Mouse (Mus musculus): ENCODE measurements around the gene Mcur1. TPM values are rescaled to one million over a fixed set of nuclear protein-coding genes. Genes with fewer than 3 reads are reported as not detected.

Mcur1 gene
- total RNA-seq, 2 experiments from 2014 or later, result 45.6 to 49.1 TPM

DNA sequence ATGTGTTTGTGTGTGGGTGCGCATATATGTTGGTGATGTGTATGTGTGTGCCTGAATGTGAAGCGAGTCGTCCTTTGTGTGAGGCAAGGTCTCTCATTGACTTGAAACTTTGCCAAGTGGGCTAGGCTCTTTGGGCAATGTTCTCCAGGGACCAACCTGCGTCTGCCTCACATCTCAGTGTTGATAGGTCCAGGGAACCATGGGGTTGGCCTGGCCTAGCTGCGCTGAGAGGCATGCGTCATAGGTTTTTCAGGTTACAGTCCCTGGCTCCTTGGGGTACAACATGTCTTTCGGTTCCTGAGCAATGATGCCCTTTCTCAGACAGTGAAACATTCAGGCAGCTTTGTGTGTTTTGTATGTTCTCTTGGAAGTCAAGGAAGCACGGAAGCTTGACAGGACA lies 6.2 kb upstream of the Mcur1 start:
- no peak for DNase-seq
- intact Hi-C loops (cut with DNase I), result no loop called here

DNA sequence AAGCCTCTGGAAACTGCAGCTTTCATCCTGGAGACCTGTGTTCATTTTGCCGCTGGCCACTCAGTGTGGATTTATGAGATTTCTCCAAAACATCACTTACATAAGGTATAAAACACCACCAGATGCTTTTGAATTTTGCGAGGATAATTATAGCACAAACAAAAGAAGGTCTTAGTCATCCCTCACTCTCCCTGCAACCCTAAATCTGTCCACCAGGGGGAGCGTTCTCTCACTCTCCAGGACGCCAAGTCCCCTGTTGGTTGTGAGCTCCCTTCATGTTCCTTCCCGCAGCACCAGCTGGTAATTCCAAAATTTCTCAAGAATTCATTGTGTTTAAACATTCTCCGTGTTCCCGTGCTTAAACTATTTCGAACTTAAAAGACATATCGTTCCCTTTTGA lies 5.4 kb upstream of the Mcur1 start:
- intact Hi-C loops (cut with DNase I), result no loop called here
- peak; percentile 80 to 89 for DNase-seq

DNA sequence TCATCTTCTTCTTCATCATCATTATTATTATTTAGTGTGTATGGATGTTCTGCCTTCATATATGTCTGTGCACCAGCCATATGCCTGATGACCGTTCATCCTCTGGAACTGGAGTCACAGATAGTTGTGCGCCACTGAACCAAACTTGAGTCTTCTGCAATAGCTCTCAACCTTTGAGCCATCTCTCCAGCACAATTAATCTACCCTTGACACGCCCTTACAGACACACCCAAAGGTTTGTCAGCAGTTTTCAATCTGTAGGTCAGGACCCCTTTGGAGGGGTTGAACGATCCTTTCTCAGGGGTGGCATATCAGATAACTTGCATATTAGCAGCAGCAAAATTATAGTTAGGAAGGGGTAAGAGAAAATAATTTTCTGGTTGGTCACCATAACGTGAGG lies 4.7 kb upstream of the Mcur1 start:
- no peak for DNase-seq
- intact Hi-C loops (cut with DNase I), result no loop called here

DNA sequence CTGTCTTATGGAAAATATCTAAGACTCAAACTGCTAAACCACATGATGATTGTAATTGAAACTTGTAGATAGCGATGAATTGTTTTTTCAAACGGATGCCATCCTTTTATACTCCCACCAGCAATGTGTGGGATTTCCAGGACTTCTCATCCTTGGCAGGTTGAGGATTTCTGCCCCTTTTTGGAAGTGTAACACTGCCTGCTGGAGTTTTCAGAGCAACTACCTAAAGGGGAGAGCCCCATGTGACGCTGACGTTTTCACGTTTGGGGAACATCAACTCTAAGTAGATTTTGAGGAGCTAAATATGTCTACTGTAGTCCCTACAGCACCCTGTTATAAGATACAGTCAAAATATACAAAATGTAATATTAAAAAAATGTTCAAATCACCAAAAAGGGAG lies 2.7 kb upstream of the Mcur1 start:
- intact Hi-C loops (cut with DNase I), result no loop called here
- no peak for DNase-seq

DNA sequence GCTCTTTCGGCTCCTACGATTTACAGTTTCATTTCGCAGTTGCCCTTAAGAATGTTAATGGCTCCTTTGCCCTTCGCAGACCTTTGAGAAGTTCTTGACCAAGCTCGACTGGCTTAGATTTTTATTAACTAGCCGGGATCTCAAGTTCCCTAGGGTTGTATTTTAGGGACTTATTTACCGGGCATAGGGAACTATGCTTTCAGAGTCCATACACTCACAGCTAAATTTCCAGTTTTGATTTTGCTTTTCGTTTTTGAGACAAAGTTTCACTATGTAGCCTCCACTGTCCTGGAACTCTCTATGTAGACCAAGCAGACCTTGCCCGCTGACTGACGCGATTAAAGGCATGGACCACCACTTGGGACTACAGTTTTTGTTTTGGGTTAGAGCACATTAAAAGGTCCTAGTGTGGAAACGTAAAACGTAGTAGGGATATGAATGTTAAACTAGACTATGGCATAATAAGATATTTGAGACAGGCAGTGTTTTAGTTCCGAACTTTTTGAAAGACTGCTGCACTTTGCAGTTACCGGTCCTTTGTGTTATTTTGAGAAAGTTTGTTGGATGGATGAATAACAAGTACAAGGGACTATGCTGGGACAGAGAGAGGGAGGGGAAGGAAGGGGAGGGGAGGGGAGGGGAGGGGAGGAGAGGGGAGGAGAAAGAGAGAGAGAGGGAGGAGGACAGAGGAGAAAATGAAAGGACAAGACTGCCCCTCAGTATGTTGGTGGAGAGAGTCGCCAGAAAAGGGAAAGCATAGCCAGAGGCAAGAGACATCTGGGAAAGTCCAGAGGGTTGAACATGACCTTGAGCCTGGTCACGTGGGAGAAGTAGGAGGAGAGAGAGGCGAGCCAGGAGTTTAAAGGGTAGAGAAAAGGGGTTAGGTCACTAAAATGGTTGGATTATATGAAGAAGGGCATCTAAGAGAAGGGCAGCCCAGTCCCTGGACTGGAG lies 744 bp upstream of the Mcur1 start:
- peak; percentile 42 to 58 for DNase-seq
- intact Hi-C loops (cut with DNase I), result no loop called here

DNA sequence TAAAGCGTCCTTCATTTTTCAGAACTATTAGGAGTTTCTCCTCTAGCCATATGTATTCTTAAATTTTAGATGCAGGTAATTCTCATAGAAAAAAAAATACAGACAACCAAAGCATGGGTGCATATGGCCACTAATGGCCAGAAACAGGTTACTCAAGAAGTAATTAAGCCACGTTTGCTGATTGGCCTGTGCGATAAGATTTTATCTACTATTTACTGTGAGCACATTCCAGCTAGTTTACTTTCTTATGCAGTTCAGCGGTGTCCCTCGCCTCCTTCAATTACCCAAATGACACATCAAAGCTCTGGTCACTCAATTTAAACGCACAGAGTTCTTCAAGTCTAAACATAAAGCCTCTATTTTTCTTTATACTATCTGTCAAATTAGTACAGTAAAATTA lies 1.0 kb downstream of the Mcur1 start:
- intact Hi-C loops (cut with DNase I), result loop anchor here (2.0 to 5.0 kb wide), 2 partner anchors 78 to 377 kb away; partner anchors contain the start of gene Ranbp9

DNA sequence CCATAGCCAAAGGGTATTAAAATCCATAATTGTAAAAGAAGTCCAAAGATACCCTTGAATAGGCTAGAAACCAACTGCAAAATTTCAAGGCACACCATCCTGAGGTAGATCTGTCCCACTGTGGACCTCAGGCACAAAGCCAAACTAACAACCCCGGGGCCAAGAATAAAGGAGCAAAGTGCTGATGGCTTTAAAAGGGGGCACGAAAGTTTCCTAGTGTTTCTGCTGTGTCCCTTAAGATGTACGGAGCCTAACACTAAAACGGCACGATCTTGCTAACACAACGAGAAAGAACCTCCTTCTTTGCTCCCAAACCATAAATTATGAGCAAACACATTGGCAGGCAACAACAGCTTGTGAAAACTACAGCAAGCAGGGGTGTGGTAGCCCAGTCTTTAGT lies 1.6 kb downstream of the Mcur1 start:
- intact Hi-C loops (cut with DNase I), result loop anchor here (2.0 to 5.0 kb wide), 2 partner anchors 78 to 376 kb away; partner anchors contain the start of gene Ranbp9
- DNase-seq, result no peak

More for the DNA sequence above, 1.0 kb downstream of the Mcur1 start:
- no peak for DNase-seq

DNA sequence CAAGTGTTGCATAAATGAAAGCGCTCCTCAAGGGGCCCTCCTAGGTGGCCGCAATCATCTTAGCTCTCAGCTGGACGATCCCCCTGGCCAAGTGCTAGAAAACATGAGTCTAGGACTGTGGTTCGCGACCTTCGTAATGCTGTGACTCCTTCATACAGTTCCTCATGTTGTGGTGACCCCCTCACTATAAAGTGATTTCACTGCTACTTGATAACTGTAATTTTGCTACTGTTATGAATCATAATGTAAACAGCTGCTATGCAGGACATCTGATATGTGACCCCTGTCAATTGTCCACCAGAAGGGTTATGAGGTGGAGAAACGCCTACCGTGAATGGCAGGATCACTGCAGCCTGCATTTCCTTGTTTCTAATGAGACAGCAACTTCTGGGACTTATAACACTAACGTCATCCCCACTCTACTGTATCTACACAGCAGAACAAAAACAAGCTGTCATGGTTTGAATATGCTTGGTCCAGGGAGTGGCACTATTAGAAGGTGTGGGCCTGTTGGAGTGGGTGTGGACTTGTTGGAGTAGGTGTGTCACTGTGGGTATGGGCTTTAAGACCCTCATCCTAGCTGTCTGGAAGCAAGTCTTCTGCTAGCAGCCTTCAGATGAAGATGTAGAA lies 3.0 kb downstream of the Mcur1 start:
- no peak for DNase-seq
- intact Hi-C loops (cut with DNase I), result loop anchor here (5.0 kb wide), 1 partner anchor 375 kb away; no protein-coding TSS in a partner anchor

DNA sequence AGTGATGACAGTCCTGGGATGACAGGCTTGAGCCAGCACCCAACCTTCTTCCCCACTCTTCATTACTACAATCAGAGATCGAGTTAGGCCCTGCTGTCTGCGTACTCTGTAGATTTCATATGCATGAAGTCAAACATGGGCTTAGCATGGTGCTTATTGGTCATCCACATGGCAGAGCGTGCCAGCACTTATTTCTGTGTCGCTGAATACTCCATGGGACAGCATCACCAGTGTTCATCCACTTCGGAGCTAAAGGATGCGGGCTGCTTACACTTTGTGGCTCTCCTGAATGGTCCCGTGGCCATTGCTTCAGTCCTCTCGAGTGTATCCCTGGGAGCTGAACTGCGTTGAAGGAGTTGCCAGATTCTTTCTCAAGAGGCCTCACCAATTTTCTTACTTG lies 4.7 kb downstream of the Mcur1 start:
- intact Hi-C loops (cut with DNase I), result loop anchor here (5.0 kb wide), 1 partner anchor 373 kb away; no protein-coding TSS in a partner anchor

DNA sequence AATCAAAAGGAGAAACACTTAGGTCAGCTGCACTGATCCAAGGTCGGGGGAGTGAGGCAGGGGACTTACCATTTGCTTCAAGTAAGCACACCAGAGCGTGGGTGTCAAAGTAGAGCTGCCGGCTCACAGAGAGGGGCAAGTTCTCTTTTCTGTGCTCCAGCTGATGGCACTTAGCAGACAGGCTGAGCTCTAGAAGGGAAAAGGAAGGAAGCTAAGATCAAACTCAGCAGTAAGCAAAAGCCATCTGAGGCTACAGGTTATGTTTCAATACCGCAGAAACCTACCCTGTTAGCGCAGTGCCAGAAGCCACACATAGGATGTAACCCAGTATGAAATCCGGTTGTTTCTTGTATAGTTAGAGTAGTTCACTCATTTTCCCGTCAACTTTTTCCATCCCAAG lies 5.2 kb downstream of the Mcur1 start:
- DNase-seq, result no peak
- intact Hi-C loops (cut with DNase I), result loop anchor here (5.0 kb wide), 1 partner anchor 373 kb away; no protein-coding TSS in a partner anchor

More for the DNA sequence above, 4.7 kb downstream of the Mcur1 start:
- no peak for DNase-seq

DNA sequence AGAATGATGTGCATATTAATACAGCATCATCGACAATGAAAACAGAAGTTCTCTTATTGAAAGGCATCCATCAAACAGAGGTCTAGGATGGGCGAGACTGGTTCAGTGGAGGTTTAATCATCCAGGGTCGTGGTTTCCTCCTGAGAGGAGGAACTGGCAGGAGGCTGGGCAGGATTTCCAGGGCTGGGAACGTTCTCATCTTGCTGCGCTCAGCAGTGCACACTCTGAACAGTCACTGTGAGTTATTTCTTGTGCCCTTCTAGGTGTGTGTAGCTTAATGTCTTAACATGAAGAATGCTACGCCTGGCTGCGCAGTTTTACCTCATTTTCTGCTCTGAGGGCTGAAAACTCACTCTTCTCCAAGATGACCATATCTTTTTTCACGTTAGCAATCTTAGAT lies 9.3 kb downstream of the Mcur1 start:
- DNase-seq, result no peak
- intact Hi-C loops (cut with DNase I), result loop anchor here (2.0 kb wide), 1 partner anchor 148 kb away; no protein-coding TSS in a partner anchor

DNA sequence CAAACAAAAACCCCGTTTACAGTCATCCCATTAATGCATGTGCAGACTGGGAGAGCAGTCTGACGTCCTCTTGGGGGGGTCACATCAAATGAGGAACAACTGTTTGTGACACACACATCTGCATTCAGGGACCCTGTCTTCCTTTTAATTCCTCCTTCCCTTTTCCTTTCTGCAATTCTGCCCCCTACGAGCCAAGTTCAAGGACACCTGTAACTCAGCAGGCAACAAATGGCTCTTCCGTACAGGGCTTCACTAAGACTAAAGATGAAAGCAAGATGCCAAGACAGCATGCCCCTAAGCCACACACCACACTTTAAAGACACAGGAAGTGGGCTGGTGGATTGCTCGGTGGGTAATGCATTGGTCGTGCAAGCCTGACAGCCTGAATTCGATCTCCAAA lies 10.1 kb downstream of the Mcur1 start:
- no peak for DNase-seq
- intact Hi-C loops (cut with DNase I), result loop anchor here (2.0 kb wide), 1 partner anchor 147 kb away; no protein-coding TSS in a partner anchor

DNA sequence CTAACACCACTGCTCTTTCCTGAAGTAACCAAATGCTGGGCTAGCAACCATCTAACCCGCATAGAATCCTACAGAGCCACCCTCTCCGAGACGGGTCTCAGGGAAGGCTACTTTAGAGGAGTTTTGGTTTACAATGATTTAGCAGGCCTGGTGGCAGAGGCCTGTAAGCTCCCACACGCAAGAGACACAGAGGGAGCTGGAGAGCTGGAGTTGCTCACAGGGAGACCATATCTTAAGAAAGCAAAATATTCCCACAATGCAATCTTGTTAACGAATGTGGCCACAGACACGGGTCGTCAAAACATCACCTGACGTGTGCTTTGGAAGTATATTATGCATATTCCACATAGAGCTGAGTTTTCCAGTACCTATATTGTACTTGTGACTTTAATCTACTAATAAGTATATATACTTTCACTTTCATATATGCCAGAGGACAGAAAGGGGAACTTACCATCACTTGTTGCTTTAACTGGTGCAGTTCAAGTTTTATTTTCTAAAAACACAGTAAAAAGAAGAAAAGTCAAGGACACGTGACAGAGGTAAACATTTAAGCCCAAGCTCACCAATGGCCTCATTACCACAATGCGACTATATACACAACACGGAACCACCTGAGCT lies 10.8 kb downstream of the Mcur1 start:
- intact Hi-C loops (cut with DNase I), result no loop called here
- no peak for DNase-seq

DNA sequence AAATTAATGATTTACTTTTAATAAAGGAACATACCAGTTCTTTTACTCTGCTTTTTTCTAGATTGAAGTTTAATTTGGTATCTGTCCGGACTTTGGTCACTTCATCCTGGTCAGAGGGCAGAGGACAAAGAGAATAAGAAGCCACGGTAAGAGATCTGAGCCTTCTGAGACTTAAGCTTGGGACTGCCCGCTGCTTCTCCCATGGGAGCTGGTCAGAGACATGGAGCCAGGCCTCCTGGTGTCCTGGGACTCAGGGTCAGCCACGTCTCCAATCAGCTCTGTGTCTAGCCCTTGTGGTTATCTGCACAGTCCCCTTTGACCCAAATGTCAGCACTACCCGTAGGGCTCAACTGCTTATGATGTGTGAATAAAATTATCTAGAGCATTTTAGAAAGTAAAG lies 11.4 kb downstream of the Mcur1 start:
- no peak for DNase-seq
- intact Hi-C loops (cut with DNase I), result no loop called here

DNA sequence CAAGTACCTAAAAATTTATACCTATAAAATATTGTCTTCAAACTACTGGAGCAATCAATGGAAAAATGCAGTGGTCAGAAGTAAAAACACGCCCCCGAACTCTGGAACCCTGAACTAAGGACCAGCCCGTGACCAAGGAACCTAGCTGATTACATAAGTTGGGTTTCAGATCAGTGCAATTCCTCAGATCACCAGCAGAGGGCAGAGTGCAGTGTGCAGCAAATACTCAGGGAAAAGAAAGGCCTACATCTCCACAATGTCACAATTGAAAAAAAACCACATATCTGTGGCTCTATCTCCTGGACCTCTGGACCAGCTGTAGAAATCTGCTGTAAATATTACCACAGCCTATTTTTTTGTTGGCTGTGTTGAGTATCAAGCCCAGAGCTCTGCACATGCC lies 13.1 kb downstream of the Mcur1 start:
- intact Hi-C loops (cut with DNase I), result loop anchor here (2.0 kb wide), 1 partner anchor 66 kb away; the partner anchor contains the start of gene Ranbp9
- peak; percentile 84 to 85 for DNase-seq

DNA sequence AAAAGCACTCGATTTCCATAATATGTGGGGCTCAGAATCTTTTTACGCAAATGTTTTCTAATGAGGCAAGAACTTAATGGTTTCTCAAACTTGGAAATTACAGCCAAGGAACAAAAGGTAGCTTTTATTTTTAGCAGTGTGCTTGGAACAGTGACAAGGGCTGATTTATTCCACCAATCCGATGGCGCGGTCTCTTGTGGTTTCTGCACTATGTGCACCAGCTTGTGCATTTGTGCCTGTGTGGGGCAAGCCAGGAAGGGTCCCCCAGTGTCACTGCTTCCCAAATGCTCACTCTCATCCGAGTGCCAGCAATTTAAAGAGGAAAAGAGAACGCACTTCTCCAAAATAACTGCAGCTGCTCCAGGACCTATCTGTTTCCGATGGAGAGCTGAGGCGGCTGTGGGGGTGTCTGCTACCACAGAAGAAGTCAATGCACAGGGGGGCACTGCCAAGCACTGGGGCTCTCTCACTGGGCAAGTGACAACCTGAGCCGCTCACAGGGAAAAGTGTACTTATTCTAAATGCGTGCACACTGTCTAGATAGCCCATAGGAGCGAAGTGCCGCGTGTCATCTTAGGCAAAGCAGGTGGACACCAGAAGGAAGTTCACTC lies 19.7 kb downstream of the Mcur1 start:
- no peak for DNase-seq
- intact Hi-C loops (cut with DNase I), result no loop called here

DNA sequence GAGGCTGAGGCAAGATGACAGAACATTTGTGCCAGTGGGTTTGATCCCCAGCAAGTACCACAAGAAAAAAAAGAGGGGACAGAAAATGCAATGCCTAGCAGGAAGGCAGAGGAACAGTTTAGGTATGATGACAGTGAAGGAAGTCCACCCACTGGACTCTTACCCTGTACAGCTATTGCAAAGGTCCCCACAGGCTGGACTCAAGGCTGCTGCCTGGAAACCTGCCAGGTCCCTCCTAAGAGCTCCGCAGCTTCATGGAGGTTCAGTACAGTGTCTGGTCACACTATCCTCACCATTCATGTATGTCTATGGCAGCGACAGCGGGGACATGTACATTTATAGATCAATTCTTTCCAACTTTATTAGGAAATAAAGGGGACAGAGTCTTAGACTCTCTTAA lies 20.6 kb downstream of the Mcur1 start:
- intact Hi-C loops (cut with DNase I), result no loop called here
- DNase-seq, result no peak

DNA sequence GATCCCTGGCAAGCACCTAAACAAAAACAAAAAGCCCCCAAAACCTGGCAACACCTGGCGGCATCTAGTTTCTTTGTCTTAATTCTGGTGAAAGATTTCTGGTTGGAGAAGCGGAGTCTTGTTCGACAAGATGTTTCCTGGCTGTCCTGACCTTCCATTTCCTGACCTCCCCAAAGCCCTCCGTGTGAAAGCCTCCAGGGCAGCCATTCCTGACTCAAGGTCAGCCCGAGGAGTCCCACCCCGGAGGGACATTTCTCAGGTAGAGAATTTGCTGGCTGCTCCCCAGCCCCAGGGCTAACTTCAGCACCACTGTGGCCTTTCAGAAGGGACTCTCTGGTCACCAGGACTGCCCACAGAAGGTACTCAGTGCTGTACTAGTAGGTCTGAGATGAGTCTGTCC lies 22.1 kb downstream of the Mcur1 start:
- no peak for DNase-seq
- intact Hi-C loops (cut with DNase I), result no loop called here

DNA sequence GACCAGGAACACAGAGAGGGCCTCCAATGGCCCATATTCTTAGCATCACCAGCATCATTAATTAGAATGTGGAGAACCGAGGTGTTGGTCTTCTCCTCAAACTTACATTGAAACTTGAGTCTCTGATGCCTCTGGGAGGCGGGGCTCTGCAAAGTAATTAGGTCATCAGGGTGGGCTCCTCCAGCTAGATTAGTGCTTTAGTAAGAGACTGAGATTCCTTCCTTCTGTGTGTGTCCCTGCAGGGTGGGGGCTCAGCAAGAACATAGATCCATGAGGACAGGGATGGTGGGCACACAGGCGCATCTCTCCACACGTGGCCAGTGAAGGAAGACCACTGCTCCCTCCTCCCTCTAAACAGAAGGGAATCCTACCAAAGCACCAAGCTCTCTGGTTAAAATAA lies 26.0 kb downstream of the Mcur1 start:
- intact Hi-C loops (cut with DNase I), result no loop called here

DNA sequence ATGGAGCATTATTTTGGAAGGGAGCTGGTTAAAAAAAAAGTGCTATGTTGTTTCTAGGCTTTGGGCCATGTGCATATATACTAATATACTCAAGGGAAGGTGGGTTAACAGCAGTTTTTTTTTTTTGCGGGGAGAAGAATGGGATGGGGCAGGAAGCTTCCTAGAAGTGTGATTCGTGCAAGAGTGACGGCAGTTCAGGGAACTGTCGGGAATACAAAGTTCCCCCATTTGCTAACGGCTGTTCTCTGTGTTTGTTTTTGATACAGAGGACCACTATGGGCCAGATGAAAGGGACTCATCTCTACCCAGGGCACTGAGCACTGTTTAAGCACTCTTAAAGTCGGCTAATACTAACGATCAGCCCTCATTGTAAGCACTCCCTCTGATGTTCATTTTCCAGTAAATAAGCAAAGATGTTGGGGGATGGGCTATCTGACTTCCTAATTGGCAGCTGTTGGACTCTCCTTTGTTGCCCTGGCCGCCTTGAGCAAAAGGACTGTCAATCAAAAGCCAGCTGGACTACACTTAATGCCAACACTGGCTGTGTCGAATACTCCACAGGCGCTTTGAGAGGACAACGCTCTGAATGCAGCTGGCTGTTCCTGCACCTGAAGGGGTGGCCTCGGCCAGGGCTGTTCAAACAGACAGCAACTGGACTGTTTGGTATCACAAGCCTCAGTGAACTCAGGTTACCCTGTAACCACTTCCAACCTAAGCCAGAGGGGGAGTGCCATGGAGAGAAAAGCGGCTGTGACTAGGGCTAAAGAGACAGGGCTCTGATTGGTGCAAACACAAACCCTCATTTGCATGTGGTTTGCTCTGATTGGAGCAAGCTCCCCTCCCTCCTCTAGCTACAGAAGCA lies 28.9 kb downstream of the Mcur1 start:
- intact Hi-C loops (cut with DNase I), result no loop called here
- peak; percentile 48 to 57 for DNase-seq

More for the DNA sequence above, 26.0 kb downstream of the Mcur1 start:
- no peak for DNase-seq
